Mouse (Mus musculus) ovary, postnatal 36 days (tissue): ENCODE data around the gene Tldc2.
A peak's percentile ranks its signal among the peaks of the same experiment; 100 is the strongest.

Experiments used
- DNase-seq: peaks from one replicate; pipeline ENCODE4 v3.0.0; 2022; ENCODE audit warnings: low spot score, mixed read lengths

Gene Tldc2

DNA sequence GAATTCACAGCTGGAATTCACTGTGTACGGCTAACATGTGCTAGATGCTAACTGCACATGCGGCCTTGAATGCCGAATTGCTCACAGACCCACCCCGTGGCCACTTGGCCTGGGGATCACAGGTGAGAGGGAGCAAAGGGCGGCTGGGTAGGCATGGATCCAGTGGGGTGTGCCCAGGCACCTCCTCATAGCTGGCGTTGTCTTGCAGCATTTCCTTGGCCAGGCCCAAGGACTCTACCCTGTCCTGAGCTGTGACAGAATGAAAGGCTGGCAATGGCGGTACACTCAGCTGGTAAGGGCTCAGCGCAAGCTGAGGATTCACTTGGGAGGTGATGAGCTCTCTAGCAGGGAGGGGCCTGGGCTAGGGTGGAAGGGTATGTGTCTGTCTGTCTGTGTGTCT is at the start of gene Tldc2:
Tldc2 (plus strand) TSS at position 260 of the 400 bp plus-strand sequence.
- DNase-seq, result no peak

- DNase-seq, result no peak
Measured at GRCm38 (mm10) chr2:157037303-157037702, 49.6 kb upstream of the Tldc2 start.

DNA sequence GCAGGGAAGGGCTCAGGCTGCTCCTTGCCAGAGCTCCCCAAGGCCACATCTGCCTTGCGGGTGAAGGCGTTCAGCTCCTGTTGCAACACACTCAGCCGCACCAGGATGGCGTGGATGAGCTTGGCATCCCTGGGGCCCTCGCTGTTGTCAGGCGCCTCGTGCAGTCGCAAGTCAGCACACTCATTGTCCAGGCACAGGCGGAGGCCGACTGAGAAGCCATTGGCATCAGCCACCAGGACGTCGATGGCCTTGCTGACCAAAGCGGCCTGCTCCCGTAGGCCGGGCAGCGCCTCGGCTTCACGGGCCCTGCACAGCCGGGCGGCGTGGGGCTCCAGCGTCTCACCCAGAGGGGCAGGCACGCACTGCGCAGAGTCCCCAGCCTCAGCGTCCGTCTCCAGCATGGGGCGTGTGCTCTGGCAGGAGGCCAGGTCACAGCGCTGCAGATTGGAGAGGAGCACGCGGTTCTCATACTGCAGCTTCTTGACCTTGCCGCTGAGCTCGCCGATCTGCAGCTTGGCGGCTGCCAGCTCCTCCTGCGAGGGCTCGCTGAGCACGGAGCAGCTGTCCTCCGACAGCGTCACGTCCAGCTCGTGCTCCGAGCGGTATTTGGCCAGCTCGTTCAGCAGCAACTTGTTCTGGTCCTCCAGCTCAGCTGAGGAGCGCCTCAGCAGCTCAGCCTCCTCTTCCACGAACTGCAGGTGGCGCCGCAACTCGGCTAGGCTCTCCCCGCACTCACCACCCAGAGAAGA is 46.8 kb upstream of the Tldc2 start:
- DNase-seq, result peak; percentile 50

GRCm38 (mm10) chr2:157040649-157041046 is 46.2 kb upstream of the Tldc2 start:
- no peak for DNase-seq

DNA sequence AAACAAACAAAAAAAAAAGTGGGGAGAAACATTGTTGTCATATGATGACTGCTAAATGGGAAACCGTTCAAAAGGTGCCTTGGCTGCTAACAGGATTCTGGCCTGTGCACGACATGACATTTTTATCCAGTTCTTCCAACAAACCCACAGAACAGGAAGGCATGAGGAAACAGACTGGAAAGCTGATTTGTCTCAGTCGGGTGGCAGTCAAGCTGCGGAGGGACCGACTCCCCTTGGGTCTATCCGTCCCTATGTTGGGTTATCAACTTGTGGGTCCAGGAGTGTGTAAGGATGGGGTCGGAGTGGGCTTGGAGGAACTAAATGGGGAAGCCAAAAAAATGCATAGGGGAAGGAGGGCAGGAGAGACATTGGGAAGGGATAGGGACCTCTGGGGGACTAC is 45.4 kb upstream of the Tldc2 start:
- DNase-seq, result no peak

DNA sequence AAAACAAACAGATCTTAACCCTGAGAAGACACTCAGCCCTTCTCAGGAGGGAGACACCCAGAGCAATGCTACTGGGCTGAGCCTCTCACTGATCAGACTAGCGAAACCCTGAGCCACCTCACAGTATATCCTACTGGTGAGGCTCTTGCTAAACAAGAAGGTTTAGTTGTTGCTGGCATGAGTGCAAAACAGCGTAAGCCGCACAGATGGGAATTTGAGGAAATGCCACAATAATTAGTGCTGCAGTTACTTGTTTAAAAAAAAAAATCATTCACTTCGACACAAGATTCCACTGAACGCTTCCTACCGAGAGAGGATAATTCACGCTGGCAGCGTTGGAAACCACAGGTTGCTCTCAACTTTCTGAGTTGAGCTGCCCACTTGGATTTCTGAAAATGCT is 43.3 kb upstream of the Tldc2 start:
- no peak for DNase-seq

- DNase-seq, result no peak
Measured at GRCm38 (mm10) chr2:157043987-157044386, 42.9 kb upstream of the Tldc2 start.

GRCm38 (mm10) chr2:157045932-157046331 is 40.9 kb upstream of the Tldc2 start:
- DNase-seq, result no peak

GRCm38 (mm10) chr2:157046956-157047355 is 39.9 kb upstream of the Tldc2 start:
- no peak for DNase-seq

GRCm38 (mm10) chr2:157048395-157049181 is 38.3 kb upstream of the Tldc2 start:
- DNase-seq, result no peak

GRCm38 (mm10) chr2:157049831-157050243 is 37.0 kb upstream of the Tldc2 start:
- DNase-seq, result no peak

DNA sequence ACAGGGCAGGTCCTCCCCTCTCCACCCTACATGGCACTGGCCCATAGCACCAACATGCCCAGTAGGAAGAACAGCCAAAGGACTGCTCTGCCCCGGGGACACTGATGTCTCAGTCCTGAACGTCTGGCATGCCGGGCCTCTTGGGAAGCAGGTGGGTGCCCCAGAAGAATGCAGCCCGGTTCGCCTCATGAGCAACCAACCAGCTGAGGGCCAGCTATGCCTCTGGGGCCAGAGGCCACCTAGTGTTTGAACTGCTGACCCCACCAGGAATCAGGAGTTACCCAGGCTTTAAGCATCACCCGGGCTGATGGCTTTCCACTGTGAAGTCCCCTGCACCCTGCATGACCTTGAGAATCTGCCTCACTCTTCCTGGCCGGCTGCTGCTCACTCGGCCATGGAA is 34.4 kb upstream of the Tldc2 start:
- DNase-seq, result no peak

DNA sequence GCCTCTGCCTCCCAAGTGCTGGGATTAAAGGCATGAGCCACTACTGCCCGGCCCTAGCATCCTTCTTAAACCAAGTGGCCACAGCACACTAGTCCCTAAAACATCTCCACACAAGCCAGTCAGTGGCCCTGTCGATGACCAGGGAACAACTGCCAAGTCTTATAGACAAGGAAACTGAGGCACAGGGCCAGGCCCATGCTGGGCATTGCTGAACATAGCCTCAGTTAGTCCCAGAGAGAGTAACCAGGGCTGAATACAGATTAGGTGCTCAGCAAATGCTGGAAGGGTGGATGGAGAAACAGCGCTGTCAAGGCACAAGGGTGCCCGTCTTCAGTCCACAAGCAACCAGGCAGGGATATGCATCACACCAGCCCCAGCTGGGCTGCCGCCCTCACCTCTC is 33.7 kb upstream of the Tldc2 start:
- DNase-seq, result no peak

DNA sequence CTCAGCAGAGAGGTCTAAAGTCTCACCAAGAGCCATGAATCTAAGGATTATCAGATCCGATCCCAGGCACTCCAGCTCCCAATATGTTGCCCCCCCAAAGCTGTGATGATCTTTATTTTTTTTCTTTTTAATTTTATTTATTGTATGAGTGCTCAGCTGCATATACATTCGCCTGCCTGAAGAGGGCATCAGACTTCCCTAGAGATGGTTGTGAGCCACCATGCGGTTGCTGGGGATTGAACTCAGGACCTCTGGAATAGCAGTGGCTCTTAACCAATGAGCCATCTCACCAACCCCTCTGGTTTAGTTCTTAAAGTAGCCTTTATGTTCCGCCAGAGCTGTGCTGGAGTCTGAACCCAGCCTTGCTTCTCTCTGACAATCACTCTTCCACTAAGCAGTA is 33.1 kb upstream of the Tldc2 start:
- no peak for DNase-seq

- peak; percentile 57 for DNase-seq
Measured at GRCm38 (mm10) chr2:157054297-157054696, 32.6 kb upstream of the Tldc2 start.

DNA sequence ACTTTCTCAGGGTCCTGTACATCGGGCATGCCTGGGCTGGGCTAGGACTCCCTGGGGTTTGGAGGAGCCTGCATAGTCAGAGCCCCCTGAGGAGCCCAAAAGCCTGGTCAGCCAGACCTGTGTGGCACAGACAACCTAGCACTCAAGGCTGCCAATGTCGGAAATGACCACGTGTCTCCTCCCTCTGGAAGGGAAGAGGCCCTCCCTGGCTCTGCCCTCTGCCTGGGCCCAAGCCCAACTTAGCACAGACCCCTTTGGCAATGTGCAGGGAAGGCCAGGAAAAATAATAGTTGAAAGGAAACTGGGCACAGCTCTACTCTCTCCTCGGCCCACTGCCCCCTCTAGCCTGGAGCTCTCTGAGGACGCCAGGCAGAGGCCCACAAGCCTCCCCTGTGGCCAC is 32.0 kb upstream of the Tldc2 start:
- DNase-seq, result no peak

- DNase-seq, result no peak
Measured at GRCm38 (mm10) chr2:157055721-157056120, 31.1 kb upstream of the Tldc2 start.

GRCm38 (mm10) chr2:157057186-157057585 is 29.7 kb upstream of the Tldc2 start:
- DNase-seq, result no peak

DNA sequence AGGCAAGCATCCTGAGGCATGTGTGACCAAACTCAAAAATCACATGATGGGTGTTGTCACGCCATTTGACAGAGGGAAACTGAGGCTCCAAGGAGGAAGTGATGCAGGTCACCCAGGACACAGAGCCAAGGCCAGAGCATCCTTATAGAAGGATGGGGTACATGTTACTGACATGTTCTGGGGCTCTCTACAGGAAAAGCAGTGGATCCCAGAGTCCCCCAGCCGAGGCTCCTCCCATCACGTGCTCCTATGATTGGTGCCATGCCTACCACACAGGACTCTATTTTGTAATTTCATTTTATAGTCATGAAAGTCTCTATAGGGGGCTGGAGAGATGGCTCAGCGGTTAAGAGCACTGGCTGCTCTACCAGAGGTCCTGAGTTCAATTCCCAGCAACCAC is 29.1 kb upstream of the Tldc2 start:
- no peak for DNase-seq

DNA sequence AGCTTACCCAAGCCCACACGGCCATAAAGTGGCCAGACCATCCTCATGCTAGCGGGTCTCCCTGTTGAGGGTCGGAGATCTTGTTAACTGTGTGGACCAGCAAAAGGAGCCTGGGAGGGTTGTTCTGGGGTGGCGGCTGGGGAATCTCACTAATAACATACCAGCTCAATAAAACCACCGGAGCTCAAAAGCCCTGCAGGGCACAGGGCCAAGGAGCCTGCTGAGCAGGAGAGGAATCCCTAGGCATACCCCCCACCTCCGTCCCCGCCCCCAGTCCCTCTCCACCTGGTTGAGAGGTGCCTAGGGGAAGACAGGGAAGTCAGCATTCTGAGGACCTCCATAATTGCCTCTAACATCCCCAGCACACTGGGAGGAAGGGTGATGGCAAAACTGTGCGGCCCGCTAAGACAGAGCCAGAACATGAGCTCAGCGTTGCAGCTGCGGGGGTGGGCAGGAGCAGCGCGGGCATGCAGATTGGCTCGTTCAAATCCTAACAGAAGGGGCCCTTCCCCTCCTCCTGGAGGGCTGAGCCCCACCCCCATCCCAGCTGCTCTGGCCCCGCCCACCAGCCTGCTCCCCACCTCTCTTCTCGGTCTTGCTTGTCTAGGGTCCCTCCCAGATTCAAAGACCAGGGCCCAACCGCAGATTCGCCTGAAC is 28.4 kb upstream of the Tldc2 start:
- peak; percentile 63 for DNase-seq

DNA sequence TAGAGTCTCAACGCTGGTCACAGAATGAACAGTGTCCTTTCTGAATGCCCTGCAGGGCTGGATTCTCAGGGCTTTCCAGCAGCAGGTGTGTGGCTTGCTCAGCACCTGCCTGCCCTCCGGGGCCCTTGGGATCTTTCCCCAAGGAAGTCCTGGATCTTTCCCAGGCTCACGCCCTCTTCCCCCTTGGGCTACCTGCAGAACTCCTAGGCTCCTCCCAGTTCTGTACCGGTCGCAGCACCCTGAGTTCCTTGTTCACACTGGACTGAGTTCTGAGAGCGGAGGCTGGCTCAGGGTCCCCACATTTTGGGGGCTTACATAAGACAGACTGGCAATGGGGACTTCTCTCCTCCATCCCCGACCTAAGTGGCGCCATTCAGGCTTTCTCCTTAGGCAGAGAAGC is 27.7 kb upstream of the Tldc2 start:
- DNase-seq, result no peak

DNA sequence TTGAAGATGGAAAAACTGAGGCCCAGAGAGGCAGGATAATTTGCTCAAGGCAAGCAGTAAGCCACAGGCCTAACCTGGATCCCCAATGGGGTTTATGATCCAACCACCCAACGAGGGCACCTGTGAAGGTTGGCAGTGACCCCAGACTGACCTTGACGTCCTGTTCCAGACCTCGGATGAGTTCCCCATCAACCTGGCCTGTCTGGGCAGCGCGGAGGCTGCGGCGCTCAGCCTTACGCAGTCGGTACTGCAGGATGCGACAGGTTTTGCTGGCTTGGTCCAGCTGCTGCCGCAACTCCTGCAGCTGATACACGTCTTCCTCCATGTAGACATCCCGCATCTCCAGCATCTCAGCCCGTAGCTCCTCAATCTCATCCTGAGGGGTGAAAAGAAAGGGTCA is 26.8 kb upstream of the Tldc2 start:
- DNase-seq, result no peak
